Comparison of ENCODE assay signal across 14 mouse cellular contexts in genomic region chr2:101220759-101221158, GRCm38 (mm10).
A peak's percentile ranks its signal among the peaks of the same experiment; 100 is the strongest.
DNase-seq lines count a peak whose midpoint lies in the region; ATAC-seq and TF ChIP-seq lines count a peak whose summit lies in the region.
"Had no signal": no experiment of that assay in that cellular context is flagged by ENCODE, and none has a peak within 500 bp of the region (broad histone marks: within the 10 kb centered on the region; RNA-seq: fewer than 3 reads in every experiment).

No protein-coding gene starts in this region.

- H3K27ac ChIP-seq in liver, adult 2 months (replicated peaks; ENCODE audit: insufficient read depth, low read depth, low read length), result no peak overlapping the region
- no peak overlapping the region for H3K27ac ChIP-seq in liver, postnatal 0 days (ENCODE audit: low read depth)
- H3K27ac ChIP-seq in forebrain, embryonic 15.5 days (replicated peaks), result no peak overlapping the region
- H3K27ac ChIP-seq in midbrain, embryonic 15.5 days, result no peak overlapping the region
- H3K27ac ChIP-seq: left cerebral cortex, adult 2 months; liver, embryonic 12.5 days had no signal

- no peak for TF ChIP-seq POLR2A in liver, adult 2 months (IDR thresholded peaks at IDR 0.05; ENCODE audit: extremely low read depth, insufficient read depth, low read length)

- H3K36me3 ChIP-seq in liver, adult 2 months (ENCODE audit: control insufficient read depth, insufficient read depth, low read length), result no peaks in the 10 kb centered on the region
- no peaks in the 10 kb centered on the region for H3K36me3 ChIP-seq in liver, postnatal 0 days (replicated peaks; ENCODE audit: insufficient read depth, low read length)
- H3K36me3 ChIP-seq in forebrain, embryonic 15.5 days, result no peaks in the 10 kb centered on the region
- H3K36me3 ChIP-seq in midbrain, embryonic 15.5 days (replicated peaks), result no peaks in the 10 kb centered on the region
- H3K36me3 ChIP-seq: liver, embryonic 12.5 days had no signal

- no peak for ATAC-seq in liver, postnatal 0 days
- peak; percentile 60 for ATAC-seq in forebrain, embryonic 15.5 days (replicated peaks)
- ATAC-seq in midbrain, embryonic 15.5 days (replicated peaks), result peak; percentile 80
- ATAC-seq: inflammation-experienced regulatory T-cells, adult 6 months; liver, embryonic 12.5 days had no signal

- TF ChIP-seq CTCF in liver, adult 2 months (IDR thresholded peaks at IDR 0.05; ENCODE audit: low read depth, low read length), result no peak
- TF ChIP-seq CTCF in liver, postnatal 0 days (IDR thresholded peaks at IDR 0.05; ENCODE audit: low read depth), result no peak

- TF ChIP-seq EP300 in liver, postnatal 0 days (IDR thresholded peaks at IDR 0.05; ENCODE audit: low read depth), result no peak

- no peak overlapping the region for H3K4me2 ChIP-seq in liver, postnatal 0 days (ENCODE audit: low read depth, low read length)
- H3K4me2 ChIP-seq in forebrain, embryonic 15.5 days (replicated peaks), result no peak overlapping the region
- no peak overlapping the region for H3K4me2 ChIP-seq in midbrain, embryonic 15.5 days
- H3K4me2 ChIP-seq: liver, embryonic 12.5 days had no signal

- no peak overlapping the region for H3K9ac ChIP-seq in liver, adult 2 months (ENCODE audit: low read depth, low read length)
- no peak overlapping the region for H3K9ac ChIP-seq in liver, postnatal 0 days (replicated peaks)
- H3K9ac ChIP-seq in forebrain, embryonic 15.5 days (replicated peaks), result no peak overlapping the region
- H3K9ac ChIP-seq in midbrain, embryonic 15.5 days, result no peak overlapping the region
- H3K9ac ChIP-seq: liver, embryonic 12.5 days had no signal

- H3K9me3 ChIP-seq in liver, postnatal 0 days (ENCODE audit: low read length), result no peaks in the 10 kb centered on the region
- H3K9me3 ChIP-seq in forebrain, embryonic 15.5 days, result no peaks in the 10 kb centered on the region
- H3K9me3 ChIP-seq in midbrain, embryonic 15.5 days, result no peaks in the 10 kb centered on the region
- H3K9me3 ChIP-seq: liver, embryonic 12.5 days; megakaryocyte, embryonic 14.5 days had no signal

- DNase-seq in liver, adult 2 months (ENCODE audit: extremely low read depth, low read depth, low spot score), result peak; percentile 5
- no peak for DNase-seq in liver, postnatal 0 days
- peak; percentile 12 for DNase-seq in brain, embryonic 18.5 days (ENCODE audit: low read depth, low spot score)
- no peak for DNase-seq in urinary bladder, adult 18-20 months (ENCODE audit: low spot score in 2 of 2)
- DNase-seq in adrenal gland, postnatal 25 days, result no peak
- DNase-seq: cerebellum, postnatal 36 days; gastrocnemius, postnatal 10 days; kidney, postnatal 4 days had no signal

- H3K4me3 ChIP-seq in liver, adult 2 months (ENCODE audit: insufficient read depth, low read depth, low read length), result no peak overlapping the region
- H3K4me3 ChIP-seq in liver, postnatal 0 days (ENCODE audit: low read depth, low read length), result no peak overlapping the region
- H3K4me3 ChIP-seq in forebrain, embryonic 15.5 days, result no peak overlapping the region
- H3K4me3 ChIP-seq in midbrain, embryonic 15.5 days, result no peak overlapping the region
- H3K4me3 ChIP-seq: left cerebral cortex, adult 2 months; liver, embryonic 12.5 days; megakaryocyte, embryonic 14.5 days had no signal

- no peaks in the 10 kb centered on the region for H3K79me2 ChIP-seq in liver, adult 2 months (ENCODE audit: control insufficient read depth, insufficient read depth, low read length)

- H3K27me3 ChIP-seq in liver, adult 2 months (ENCODE audit: control insufficient read depth, insufficient read depth, low read length), result no peaks in the 10 kb centered on the region
- no peaks in the 10 kb centered on the region for H3K27me3 ChIP-seq in liver, postnatal 0 days (ENCODE audit: insufficient read depth, low read length)
- no peaks in the 10 kb centered on the region for H3K27me3 ChIP-seq in forebrain, embryonic 15.5 days
- no peaks in the 10 kb centered on the region for H3K27me3 ChIP-seq in midbrain, embryonic 15.5 days (replicated peaks)
- H3K27me3 ChIP-seq: liver, embryonic 12.5 days; megakaryocyte, embryonic 14.5 days had no signal

- H3K4me1 ChIP-seq in liver, adult 2 months (ENCODE audit: control insufficient read depth, insufficient read depth, low read length), result no peaks in the 10 kb centered on the region
- no peaks in the 10 kb centered on the region for H3K4me1 ChIP-seq in liver, postnatal 0 days (ENCODE audit: insufficient read depth)
- H3K4me1 ChIP-seq in forebrain, embryonic 15.5 days, result peaks cover 4% of the 10 kb centered on the region; the same call in 1 of the 2 replicates
- no peaks in the 10 kb centered on the region for H3K4me1 ChIP-seq in midbrain, embryonic 15.5 days
- H3K4me1 ChIP-seq: liver, embryonic 12.5 days had no signal

Comparison
In these comparisons a context has a peak if more than half of its experiments do, and no peak if none do; other contexts are left out.
1. DNase-seq: peak in liver, adult 2 months (single experiment) and brain, embryonic 18.5 days (single experiment); none in liver, postnatal 0 days (single experiment), urinary bladder, adult 18-20 months (0 of 2) and adrenal gland, postnatal 25 days (single experiment).